Mouse (Mus musculus) c-Kit-positive CD71-positive TER-119-negative erythroid progenitor cells, embryonic 14.5 days (primary cell): Measurements from ENCODE around the gene Dcun1d3.
A peak's percentile ranks its signal among the peaks of the same experiment; 100 is the strongest.

Experiments
- DNase-seq: peaks from one replicate; pipeline ENCODE4 v3.0.0-alpha.2; 2013; ENCODE audit warnings: low read depth

Gene Dcun1d3

DNA sequence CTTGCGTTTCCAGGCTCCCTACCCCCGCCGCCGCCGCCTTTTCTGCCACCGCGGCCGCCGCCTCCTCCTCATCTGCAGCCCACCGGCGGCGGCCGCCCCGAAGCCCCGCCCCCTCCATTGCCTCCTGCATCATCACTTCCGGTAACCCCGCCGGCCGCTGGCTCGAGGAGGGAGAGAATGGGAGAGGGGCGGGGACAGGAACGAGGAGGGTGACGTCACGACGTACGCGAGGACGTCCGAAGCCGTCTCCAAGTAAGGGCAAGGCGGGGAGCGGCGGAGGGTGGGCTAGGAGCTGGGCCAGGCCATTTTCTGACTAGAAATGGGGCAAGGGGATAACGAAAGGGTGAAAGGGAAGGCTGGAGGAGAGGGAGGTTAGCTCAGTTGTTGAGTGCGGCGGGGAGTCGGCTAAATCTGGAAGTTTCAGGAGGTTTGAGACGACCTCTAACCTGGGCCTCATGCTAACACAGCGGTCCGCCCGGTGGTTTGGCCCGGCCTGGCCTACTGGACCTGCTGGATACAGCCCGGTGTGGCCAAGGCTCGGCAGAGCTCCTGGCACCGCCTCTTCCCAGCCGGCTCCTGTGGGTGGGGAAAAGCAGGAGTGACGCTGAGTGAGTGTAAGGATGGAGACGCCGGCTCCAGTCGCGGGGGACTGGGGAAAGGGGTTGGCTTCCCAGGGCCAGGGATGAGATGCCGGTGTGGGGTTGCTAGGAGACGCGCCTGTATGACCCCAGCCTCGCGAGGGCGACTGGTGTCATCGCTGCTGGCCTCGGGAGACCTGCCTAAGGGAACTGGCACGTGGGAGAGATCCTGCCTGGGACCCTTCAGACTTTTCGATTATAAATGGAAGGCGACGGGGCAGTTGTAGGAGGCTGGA, at the start of gene Dcun1d3, which contains the start of gene Lyrm1:
TSS of gene Dcun1d3 (minus strand) at position 660 of the 874 bp plus-strand sequence.
TSS of gene Lyrm1 (plus strand) at position 223 of the 874 bp plus-strand sequence.
- DNase-seq: peak; percentile 88

GRCm38 (mm10) chr7:119941569-119941968, 45.5 kb upstream of the Dcun1d3 start:
- no peak for DNase-seq

GRCm38 (mm10) chr7:119937036-119937435, 40.9 kb upstream of the Dcun1d3 start:
- DNase-seq: no peak

GRCm38 (mm10) chr7:119936321-119936720, 40.2 kb upstream of the Dcun1d3 start:
- DNase-seq: no peak

GRCm38 (mm10) chr7:119928783-119929440, 32.8 kb upstream of the Dcun1d3 start:
- no peak for DNase-seq

GRCm38 (mm10) chr7:119921054-119921453, 25.0 kb upstream of the Dcun1d3 start:
- DNase-seq: no peak

DNA sequence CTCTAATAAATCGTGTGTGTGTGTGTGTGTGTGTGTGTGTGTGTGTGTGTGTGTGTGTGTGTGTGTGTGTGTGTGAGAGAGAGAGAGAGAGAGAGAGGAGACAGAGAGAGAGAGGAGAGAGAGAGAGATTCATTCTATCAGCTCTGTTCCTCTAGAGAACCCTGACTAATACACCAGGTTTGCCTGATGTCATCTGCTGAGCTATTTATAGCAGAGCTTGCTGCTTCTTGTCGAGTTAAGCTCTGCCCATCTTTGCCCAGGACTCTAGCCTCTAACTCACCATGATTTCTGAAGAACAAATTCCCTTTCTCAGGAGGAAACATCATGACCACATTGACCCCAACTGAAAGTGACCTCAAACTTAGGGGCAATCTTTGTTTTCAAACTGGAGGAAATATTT, 24.4 kb upstream of the Dcun1d3 start:
- no peak for DNase-seq

DNA sequence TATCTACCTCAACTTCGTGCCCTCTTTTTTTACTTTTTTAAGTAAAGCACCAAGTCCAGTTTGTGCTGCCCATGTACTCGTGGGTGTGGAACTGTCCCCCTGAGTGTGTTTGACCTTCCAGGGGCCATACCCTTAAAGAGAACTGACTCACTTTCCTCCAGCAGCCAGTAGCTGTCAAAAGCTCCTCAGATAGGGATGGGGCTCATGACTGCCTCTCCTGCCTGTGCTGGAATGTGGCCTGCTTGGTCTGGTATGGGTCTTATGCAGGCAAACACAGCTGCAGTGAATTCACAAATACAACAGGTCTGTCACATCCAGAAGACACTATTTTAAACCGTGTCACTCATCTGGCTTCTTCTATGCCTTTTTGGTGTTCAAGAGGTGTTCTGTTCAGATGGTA, 15.6 kb upstream of the Dcun1d3 start:
- no peak for DNase-seq

GRCm38 (mm10) chr7:119906523-119907215, 10.6 kb upstream of the Dcun1d3 start:
- no peak for DNase-seq

DNA sequence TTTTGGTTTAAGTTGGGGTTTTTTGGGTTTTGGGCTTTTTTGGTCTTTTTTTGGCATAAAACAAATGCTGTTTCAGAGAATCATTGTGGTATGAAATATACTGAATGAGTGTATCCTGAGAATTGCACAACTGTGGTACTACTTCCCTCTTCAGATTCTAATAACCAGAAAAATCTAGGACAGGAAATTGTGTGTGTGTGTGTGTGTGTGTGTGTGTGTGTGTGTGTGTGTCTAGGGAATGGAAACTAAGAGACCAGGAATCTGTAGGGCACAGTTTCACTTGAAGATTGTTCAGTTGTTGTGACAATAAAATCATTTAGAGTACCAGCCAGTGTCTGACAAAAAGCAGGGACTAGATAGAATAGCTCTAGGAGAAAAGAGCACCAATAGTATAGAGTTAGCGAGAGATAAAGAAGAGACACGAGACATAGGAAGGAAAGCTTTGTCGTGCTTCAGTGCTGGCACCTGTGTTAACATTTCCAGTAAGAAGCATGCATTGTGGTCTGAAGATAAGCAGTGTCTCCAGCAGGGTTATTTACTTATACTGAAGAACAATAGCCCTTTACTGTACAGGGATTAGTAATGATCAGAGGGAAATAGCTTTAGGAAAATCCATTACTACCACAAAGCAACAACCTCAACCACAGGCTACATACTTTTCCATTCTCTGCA, 3.4 kb upstream of the Dcun1d3 start:
- no peak for DNase-seq

GRCm38 (mm10) chr7:119898247-119898856, 2.3 kb upstream of the Dcun1d3 start:
- DNase-seq: no peak

DNA sequence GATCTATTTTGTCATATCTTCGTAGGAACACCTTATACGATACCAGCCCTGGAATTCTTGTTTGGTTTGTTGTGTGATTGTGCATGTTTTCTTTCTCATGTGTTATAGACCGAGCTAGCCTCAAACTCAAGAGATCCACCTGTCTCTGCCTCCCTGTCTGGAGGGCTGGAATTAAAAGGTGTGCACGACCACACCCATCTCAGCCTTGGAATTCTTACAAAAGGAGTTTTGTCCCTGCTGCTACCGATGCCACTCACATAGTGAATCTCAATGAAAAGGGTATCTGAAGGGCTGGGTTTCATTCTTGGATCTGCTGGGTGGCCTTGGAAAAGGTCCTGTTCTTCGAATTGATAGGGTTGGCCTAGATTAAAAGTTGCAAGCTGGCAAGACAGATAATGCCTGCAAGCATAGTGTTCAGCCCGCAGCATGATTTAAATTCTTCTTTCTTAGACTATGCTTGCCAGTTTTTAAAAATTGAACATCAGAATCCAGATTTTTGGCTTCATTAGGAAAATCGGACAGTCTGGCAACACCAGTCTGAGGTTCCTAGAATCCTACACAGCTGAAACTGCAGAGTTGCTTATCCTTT, 1.5 kb upstream of the Dcun1d3 start:
- DNase-seq: peak; percentile 34

DNA sequence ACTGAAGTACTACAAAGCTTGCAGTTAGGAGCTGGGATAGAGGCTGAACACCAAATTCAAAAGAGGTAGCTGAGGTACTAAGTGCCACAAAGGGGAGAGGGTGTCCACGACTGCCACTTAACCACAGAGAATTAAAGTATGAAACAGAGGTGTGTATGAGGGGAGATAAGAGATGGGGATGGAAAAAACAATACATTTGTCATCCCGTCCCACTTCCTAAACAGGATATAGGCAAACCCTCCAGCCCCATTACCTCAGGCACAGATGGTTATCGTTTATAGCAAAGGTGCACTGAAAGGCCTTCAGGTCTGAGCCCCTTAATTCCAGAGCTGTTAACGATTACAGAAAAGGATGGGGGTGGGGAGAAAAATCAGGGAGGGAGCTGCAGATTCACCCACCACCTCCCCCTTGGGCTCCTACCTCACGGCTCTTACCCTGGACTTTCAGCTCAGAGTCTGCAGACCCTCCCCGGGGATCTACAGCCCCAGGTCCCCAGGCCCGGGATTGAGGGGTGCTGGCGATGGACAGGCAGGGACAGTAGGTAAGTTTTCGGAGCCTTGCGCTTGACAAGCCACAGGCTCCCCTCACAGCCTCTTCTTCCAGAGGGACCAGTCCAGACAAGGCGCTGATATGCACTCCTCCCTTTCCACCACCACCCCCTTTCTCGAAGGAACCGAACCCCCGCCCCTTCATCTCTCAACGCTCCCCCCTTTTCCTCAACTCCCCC, 1.1 kb downstream of the Dcun1d3 start:
- no peak for DNase-seq

GRCm38 (mm10) chr7:119892742-119893141, 3.4 kb downstream of the Dcun1d3 start:
- no peak for DNase-seq

GRCm38 (mm10) chr7:119892198-119892597, 3.9 kb downstream of the Dcun1d3 start:
- no peak for DNase-seq

DNA sequence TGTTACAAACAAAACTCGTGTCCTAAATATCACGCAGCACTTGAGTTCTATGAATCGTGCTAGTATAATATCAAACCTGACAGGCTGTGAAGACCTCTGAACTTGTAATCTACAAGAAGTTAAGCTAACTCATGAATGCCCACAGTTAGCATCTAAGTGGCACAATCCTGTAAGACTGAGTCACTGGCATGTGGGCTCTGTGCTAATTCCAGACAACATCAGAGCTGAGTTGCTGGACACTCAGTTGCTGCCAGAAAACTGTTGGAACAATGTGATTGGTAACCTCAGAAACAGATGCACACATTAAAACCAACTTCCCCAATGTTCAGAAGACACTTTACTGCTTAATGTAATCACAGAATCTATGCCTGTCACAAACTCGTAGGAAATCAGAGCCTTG, 8.2 kb downstream of the Dcun1d3 start:
- DNase-seq: no peak

DNA sequence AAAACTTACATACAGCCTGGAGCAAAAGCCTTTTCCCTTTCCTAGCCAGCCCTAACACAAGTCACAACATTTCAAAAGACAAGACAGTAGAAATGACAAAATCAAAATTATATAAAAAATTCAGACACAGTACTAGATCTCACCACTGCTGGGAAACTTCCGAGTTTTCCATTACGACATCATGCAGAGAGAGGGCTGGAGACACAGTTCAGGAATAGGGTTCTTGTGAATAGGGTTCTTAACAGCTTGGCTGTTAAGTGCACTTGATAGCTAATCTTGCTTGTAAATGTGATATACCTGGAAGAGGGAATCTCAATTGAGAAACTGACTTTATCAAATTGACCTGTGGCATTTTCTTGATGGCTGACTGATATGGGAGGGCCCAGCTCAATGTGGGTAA, 14.9 kb downstream of the Dcun1d3 start:
- no peak for DNase-seq

- no peak for DNase-seq
Observed at GRCm38 (mm10) chr7:119880345-119880744, 15.8 kb downstream of the Dcun1d3 start.

- DNase-seq: no peak
Observed at GRCm38 (mm10) chr7:119879171-119879570, 16.9 kb downstream of the Dcun1d3 start.

DNA sequence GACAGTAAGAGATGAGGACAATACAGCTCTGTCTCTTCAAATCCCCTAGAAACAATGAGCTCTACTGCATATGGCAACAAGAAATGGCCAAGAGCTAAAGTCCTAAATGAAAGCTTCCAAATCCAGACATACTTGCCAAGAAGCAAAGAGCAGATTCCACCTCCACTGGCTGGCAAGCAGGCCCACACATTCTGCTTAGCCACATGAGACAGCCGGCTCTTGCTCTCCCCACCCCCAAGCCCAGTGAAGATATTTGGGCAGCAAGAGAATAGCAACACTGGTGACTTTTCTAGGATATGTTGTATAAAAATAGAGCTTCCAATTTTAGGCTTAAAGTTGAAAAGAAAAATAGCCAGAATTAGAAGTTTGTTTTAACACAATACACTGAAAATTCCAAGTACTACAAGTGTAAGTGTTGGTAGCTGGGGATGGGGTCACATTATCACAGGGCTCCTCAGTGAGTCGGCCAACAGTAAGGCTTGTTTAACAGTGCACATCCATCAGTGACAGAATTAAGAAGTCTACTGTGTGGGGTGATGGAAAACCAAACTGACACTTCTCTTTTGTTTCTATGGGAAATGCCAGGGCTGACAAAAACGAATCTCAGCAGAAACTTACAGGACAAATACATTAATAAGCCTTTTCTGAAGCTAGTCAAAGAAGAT, 20.2 kb downstream of the Dcun1d3 start:
- DNase-seq: no peak
